Comparison of ENCODE assay signal across 12 mouse cellular contexts in the genomic region with DNA sequence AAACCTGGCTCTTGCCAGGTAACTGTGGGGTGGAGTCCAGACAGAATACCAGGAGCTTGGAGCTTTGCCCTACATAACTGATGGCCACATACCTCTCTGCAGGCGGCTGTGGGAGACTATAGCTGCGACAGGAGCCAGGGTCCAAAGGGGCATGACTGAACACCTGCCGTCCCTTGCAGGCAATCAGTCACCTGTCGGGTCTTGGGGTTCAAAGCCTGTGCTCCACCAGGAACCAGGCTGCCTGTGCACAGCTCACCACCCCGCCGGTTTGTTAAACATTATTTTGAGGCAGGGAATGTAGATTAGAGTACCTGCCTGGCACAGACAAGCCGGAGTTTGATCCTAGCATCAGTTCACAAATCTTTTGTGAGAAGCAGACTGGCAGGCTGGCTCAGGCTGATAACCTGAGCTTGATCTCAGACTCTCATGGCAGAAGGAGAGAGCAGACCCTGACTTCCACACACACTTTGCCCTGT.
DNase-seq lines count a peak whose midpoint lies in the region; ATAC-seq and TF ChIP-seq lines count a peak whose summit lies in the region.
"Had no signal": no experiment of that assay in that cellular context is flagged by ENCODE, and none has a peak within 500 bp of the region (broad histone marks: within the 10 kb centered on the region; RNA-seq: fewer than 3 reads in every experiment).

No protein-coding gene starts in this region.

- H3K9ac ChIP-seq in limb, embryonic 12.5 days (replicated peaks): no peak overlapping the region
- no peak overlapping the region for H3K9ac ChIP-seq in kidney, postnatal 0 days (ENCODE audit: low read depth, low read length)
- no peak overlapping the region for H3K9ac ChIP-seq in hindbrain, embryonic 14.5 days
- H3K9ac ChIP-seq: embryonic facial prominence, embryonic 15.5 days; heart, embryonic 15.5 days had no signal

- peak; percentile 52; the same call in 1 of the 2 replicates for ATAC-seq in limb, embryonic 12.5 days (ENCODE audit: insufficient number of reproducible peaks, insufficient read depth, low FRiP score, low TSS enrichment, low read depth)
- ATAC-seq in erythroid progenitor cell, adult 5-6 weeks (replicated peaks; ENCODE audit: low FRiP score, poor library complexity, severe bottlenecking): peak; percentile 65; the same call in 1 of the 2 replicates
- ATAC-seq in kidney, postnatal 0 days (replicated peaks; ENCODE audit: low FRiP score, low read depth): peak; percentile 82
- ATAC-seq in megakaryocyte-erythroid progenitor cell, adult 5-6 weeks (replicated peaks; ENCODE audit: low FRiP score, low TSS enrichment, poor library complexity, severe bottlenecking): peak; percentile 90
- ATAC-seq in hindbrain, embryonic 14.5 days (ENCODE audit: low FRiP score): no peak; the same call in 1 of the 2 replicates

- no peak overlapping the region for H3K4me3 ChIP-seq in limb, embryonic 12.5 days (replicated peaks)
- H3K4me3 ChIP-seq in limb, embryonic 10.5 days: no peak overlapping the region
- H3K4me3 ChIP-seq in kidney, postnatal 0 days (replicated peaks; ENCODE audit: low read depth, low read length): no peak overlapping the region
- H3K4me3 ChIP-seq in hindbrain, embryonic 14.5 days (replicated peaks; ENCODE audit: low read length): no peak overlapping the region
- H3K4me3 ChIP-seq: embryonic facial prominence, embryonic 15.5 days; heart, embryonic 15.5 days had no signal

- no peak for DNase-seq in limb, embryonic 10.5 days (ENCODE audit: low spot score)
- DNase-seq in kidney, postnatal 0 days (ENCODE audit: low spot score): no peak
- no peak for DNase-seq in hindbrain, embryonic 14.5 days (ENCODE audit: low spot score)
- DNase-seq in urinary bladder, postnatal 4 days (ENCODE audit: low spot score in 2 of 2): no peak
- no peak for DNase-seq in ovary, postnatal 10 days (ENCODE audit: low spot score)
- DNase-seq: lung, postnatal 10 days; right cerebral cortex, postnatal 4 days had no signal

- no peak for TF ChIP-seq CTCF in kidney, postnatal 0 days (IDR thresholded peaks at IDR 0.05; ENCODE audit: low read depth)

- H3K27me3 ChIP-seq in limb, embryonic 12.5 days: no peaks in the 10 kb centered on the region
- no peaks in the 10 kb centered on the region for H3K27me3 ChIP-seq in limb, embryonic 10.5 days (ENCODE audit: low read depth, poor library complexity, severe bottlenecking)
- H3K27me3 ChIP-seq in kidney, postnatal 0 days (ENCODE audit: insufficient read depth, low read length): no peaks in the 10 kb centered on the region
- H3K27me3 ChIP-seq in hindbrain, embryonic 14.5 days (ENCODE audit: control insufficient read depth, insufficient read depth, low read length): no peaks in the 10 kb centered on the region
- H3K27me3 ChIP-seq: embryonic facial prominence, embryonic 15.5 days; heart, embryonic 15.5 days had no signal

- H3K9me3 ChIP-seq in limb, embryonic 12.5 days: peaks cover 4% of the 10 kb centered on the region; the same call in 1 of the 2 replicates
- H3K9me3 ChIP-seq in limb, embryonic 10.5 days (replicated peaks): no peaks in the 10 kb centered on the region
- H3K9me3 ChIP-seq in kidney, postnatal 0 days (replicated peaks; ENCODE audit: low read length): no peaks in the 10 kb centered on the region
- no peaks in the 10 kb centered on the region for H3K9me3 ChIP-seq in hindbrain, embryonic 14.5 days (ENCODE audit: control insufficient read depth, low read length)
- H3K9me3 ChIP-seq: embryonic facial prominence, embryonic 15.5 days; heart, embryonic 15.5 days had no signal

- H3K36me3 ChIP-seq in limb, embryonic 12.5 days: no peaks in the 10 kb centered on the region
- H3K36me3 ChIP-seq in limb, embryonic 10.5 days: peaks cover 4% of the 10 kb centered on the region; the same call in 1 of the 2 replicates
- no peaks in the 10 kb centered on the region for H3K36me3 ChIP-seq in kidney, postnatal 0 days (ENCODE audit: insufficient read depth, low read length)
- no peaks in the 10 kb centered on the region for H3K36me3 ChIP-seq in hindbrain, embryonic 14.5 days (replicated peaks; ENCODE audit: control insufficient read depth, insufficient read depth)
- H3K36me3 ChIP-seq: embryonic facial prominence, embryonic 15.5 days; heart, embryonic 15.5 days had no signal

- H3K27ac ChIP-seq in limb, embryonic 12.5 days: no peak overlapping the region
- H3K27ac ChIP-seq in limb, embryonic 10.5 days: no peak overlapping the region
- H3K27ac ChIP-seq in kidney, postnatal 0 days: no peak overlapping the region
- no peak overlapping the region for H3K27ac ChIP-seq in hindbrain, embryonic 14.5 days
- H3K27ac ChIP-seq: embryonic facial prominence, embryonic 15.5 days; heart, embryonic 15.5 days had no signal

- H3K4me1 ChIP-seq in limb, embryonic 12.5 days (replicated peaks): no peaks in the 10 kb centered on the region
- H3K4me1 ChIP-seq in limb, embryonic 10.5 days: no peaks in the 10 kb centered on the region
- no peaks in the 10 kb centered on the region for H3K4me1 ChIP-seq in kidney, postnatal 0 days (replicated peaks; ENCODE audit: insufficient read depth, low read length)
- no peaks in the 10 kb centered on the region for H3K4me1 ChIP-seq in hindbrain, embryonic 14.5 days (replicated peaks; ENCODE audit: control insufficient read depth, insufficient read depth, low read length)
- H3K4me1 ChIP-seq: embryonic facial prominence, embryonic 15.5 days; heart, embryonic 15.5 days had no signal

- 66% methylated on average over 7 of the region's 7 CpGs for WGBS in limb, embryonic 12.5 days
- 70% methylated on average over 7 of the region's 7 CpGs for WGBS in limb, embryonic 10.5 days
- WGBS in kidney, postnatal 0 days: 64% methylated on average over 7 of the region's 7 CpGs
- WGBS in hindbrain, embryonic 14.5 days: 88% methylated on average over 7 of the region's 7 CpGs

- H3K4me2 ChIP-seq in limb, embryonic 12.5 days: no peak overlapping the region
- H3K4me2 ChIP-seq in kidney, postnatal 0 days (ENCODE audit: low read length): no peak overlapping the region
- no peak overlapping the region for H3K4me2 ChIP-seq in hindbrain, embryonic 14.5 days (replicated peaks)
- H3K4me2 ChIP-seq: embryonic facial prominence, embryonic 15.5 days; heart, embryonic 15.5 days had no signal
